Mouse (Mus musculus): ENCODE results near the gene Cish.
"Not testable (repeated sequence)": the region's sequence is repeated elsewhere in the genome, so short reads cannot be mapped to it uniquely, and the experiment has no call there.

Gene Cish

DNA sequence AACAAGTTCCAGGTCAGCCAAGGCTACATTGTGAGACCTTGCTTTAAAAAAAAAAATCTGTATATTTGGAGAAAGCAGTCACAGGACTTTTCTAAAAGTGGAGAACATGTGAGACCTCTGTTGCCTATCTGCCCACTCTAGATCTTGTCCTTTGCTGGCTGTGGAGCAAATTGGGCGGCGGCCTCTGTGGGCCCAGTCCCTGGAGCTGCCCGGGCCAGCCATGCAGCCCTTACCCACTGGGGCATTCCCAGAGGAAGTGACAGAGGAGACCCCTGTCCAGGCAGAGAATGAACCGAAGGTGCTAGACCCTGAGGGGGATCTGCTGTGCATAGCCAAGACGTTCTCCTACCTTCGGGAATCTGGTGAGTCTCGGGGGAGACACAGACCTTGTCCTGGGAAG, 4.0 kb downstream of the Cish start:
- no peak for DNase-seq

DNA sequence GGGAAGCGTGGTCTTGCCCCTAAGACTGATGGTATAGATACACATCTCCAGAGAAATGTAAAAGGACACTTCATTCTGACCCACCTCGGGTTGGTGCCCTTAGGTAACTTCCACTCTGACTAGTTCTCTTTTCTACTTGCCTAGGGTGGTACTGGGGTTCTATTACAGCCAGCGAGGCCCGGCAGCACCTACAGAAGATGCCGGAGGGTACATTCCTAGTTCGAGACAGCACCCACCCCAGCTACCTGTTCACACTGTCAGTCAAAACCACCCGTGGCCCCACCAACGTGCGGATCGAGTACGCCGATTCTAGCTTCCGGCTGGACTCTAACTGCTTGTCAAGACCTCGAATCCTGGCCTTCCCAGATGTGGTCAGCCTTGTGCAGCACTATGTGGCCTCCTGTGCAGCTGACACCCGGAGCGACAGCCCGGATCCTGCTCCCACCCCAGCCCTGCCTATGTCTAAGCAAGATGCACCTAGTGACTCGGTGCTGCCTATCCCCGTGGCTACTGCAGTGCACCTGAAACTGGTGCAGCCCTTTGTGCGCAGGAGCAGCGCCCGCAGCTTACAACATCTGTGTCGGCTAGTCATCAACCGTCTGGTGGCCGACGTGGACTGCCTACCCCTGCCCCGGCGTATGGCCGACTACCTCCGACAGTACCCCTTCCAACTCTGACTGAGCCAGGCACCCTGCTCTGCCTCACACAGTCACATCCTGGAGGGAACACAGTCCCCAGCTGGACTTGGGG, 4.6 kb downstream of the Cish start:
- DNase-seq = no peak

DNA sequence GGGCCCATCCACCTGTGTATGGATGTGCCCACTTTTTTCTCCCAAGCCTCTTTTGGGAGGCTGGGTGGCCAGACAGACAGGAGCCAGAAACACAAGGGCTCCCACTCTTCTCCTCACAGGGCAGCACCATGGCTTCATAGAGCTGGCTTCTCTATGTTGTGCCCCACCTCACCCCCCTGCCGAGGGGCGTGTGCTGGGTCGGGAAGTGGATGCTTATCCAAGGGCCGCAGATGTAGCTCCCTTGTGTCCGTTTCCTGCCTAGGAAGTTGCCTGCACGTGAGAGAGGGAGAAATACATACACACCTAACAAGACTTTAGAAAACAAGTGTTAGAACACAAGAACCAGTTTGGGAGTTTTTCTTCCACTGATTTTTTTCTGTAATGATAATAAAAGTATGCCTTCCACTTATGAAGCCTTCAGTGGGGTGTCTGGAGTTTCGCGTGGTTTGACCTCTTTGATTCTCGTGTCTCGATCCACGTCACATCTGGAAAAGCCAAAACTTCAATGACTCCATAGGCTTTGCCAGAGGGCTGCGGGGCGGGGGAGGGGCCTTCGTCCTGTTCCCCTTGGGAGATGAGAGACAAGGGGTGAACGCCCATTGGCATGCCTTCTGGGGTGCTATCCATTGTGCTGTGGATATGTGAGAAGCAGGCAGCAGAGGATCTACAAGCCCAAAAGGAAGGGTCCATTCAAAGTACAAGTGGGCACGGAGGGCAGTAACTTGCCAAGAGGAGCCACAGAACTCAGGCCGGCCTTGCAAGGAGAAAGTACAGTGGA, 5.9 kb downstream of the Cish start:
- no peak for DNase-seq

DNA sequence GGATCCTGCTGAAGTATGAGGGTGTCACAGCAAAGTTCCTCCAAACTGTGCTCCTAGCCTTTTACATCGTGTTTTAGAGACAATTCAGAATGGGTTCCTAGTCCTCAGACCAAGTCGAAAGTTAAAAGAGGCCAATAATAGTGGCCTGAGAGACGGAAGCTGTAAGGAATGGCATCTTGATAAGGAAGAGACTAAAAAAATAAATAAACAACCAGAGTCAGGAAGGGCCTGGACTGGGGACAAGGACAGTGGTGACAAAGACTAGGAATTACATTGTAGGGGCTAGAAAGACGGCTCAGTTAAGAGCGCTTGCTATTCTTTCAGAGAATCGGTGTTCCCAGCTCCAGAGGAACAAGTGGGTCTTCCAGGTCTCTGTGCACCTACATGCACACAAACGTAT, 6.8 kb downstream of the Cish start:
- DNase-seq = no peak

DNA sequence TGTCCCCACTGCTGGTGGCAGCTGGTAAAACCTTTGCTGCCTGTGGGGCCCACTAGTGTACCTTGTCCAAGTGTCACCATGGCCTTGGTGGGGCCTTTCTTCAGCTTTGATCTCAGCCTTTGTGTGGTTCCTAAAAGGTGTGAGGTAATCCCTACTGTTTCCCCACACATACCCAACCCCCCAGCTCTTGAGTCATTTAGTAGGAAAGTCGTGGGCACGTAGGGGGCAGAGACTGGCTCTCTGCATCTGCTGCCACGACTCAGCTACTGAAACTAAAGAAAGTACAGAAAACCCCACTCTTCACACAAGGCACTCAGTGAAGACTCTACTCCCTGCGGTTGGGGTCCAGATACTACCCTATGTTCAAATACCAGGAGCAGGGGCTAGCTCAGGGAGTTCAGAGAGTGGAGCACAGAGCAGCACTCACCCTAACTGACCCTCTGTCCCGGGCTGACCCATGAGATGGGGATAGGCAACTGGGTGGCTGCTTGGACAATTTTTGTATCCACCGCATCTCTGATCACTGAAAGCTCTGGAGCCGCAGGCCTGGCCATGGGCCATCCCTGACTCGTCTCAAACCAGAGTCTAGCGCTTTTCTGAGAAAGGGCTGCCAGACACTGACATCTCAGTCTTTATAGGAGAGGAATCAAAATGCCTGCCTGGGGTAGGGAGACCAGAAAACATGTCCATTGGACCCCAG, 7.4 kb downstream of the Cish start:
- DNase-seq = no peak

DNA sequence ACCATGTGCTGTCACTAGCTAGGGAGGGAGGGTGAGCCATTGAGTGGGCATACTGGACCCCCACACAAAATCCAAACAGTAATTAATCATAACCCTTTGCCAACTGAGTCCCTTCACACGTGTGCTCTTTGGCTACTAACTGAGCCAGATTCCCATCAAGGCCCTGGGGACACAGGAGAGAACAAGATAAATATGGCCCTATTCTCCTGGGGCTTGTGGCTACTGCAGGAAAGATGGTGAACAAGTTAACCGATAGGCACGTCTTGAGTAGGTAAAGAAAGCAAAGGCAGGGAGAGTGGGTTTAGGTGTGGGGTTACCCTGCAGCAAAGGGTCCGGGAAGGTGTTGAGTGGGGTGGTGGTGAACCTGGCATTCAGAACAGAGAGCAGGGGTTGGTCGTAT, 8.1 kb downstream of the Cish start:
- DNase-seq = no peak

DNA sequence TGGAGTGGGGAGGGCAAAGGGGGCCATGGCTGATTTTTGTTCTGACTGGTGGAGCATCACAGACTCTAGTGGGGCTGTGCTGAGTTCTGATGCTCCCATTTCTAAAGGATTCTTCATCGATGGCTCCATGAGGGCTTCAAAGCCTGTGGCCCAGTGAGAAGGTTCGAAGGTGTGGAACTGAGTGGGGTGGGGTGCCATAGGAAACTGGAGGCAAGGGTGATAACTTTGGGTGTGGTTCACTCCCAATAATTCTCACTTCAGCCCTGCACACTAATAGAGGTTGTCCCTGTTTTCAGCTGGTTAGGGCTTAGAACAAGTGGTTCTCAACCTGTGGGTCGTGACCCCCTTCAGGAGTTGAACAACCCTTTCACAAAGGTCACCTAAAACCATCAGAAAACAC, 8.6 kb downstream of the Cish start:
- no peak for DNase-seq

DNA sequence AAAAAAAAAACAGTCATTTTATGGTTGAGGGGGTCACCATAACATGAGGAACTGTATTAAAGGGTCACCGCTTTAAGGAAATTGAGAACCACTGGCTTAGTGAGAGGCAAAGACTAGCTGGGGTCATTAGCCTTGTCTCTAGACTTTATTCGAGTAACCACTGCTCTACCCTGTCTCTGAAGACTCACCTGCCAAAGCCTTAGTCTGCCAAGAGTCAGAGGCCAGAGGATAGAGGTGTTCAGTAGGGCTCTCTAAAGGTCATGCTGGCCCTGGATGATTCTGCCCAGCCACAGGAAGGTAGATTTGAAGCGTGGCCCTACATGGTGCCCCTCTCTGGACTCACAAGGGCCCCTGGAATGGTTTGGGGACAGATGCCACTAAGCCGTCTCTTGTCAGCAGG, 9.2 kb downstream of the Cish start:
- no peak for DNase-seq

DNA sequence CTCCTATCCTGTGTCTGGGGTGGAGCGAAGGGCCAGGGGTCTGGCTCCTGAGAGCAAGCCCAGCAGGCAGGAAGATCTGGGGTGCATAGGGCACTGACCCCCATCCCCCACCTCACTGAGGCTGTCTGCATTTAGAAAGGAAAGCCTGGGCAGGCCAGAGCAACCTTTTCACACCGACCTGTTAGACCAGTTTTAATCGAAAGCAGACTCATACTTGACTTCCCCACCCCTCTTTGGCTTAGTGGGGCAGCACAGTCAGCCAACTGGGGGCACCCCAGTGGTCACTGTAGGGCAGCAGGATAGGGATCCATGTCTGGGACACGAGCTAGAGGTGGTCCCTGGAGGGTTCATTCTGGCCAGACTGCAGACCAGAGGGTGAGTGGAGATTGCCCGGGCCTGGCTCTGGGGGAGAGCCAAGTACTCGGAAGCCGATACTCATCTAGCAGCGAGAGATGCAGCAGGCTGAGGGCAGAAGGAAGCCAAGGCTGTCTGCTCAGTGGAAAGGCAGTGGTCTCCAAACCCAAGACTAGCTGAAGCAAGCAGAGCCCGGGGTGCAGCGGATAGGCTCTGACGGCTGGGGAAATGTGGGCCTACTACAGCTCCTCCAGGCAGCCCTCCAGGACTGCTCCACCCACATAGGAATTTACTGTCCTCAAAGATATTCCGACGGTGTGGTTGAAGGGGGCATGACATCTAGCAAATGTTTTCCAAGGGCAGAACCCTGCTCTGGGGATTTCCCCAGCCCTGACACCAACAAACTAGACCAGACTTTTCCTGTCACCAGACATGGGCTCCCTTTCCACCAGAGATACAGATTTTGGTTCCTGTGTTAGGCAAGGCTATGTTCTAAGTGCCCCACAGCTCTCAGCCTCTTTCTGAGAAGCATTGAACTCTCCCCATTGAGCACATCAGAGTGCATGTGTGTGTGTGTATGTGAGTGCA, 10.0 kb downstream of the Cish start:
- no peak for DNase-seq

DNA sequence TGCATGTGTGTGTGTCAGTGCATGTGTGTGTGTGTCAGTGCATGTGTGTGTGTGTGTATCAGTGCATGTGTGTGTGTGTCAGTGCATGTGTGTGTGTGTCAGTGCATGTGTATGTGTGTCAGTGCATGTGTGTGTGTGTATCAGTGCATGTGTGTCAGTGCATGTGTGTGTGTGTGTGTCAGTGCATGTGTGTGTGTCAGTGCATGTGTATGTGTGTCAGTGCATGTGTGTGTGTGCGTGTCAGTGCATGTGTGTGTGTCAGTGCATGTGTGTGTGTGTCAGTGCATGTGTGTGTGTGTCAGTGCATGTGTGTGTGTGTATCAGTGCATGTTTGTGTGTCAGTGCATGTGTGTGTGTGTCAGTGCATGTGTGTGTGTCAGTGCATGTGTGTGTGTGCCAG, 10.8 kb downstream of the Cish start:
- DNase-seq = not testable (repeated sequence)

DNA sequence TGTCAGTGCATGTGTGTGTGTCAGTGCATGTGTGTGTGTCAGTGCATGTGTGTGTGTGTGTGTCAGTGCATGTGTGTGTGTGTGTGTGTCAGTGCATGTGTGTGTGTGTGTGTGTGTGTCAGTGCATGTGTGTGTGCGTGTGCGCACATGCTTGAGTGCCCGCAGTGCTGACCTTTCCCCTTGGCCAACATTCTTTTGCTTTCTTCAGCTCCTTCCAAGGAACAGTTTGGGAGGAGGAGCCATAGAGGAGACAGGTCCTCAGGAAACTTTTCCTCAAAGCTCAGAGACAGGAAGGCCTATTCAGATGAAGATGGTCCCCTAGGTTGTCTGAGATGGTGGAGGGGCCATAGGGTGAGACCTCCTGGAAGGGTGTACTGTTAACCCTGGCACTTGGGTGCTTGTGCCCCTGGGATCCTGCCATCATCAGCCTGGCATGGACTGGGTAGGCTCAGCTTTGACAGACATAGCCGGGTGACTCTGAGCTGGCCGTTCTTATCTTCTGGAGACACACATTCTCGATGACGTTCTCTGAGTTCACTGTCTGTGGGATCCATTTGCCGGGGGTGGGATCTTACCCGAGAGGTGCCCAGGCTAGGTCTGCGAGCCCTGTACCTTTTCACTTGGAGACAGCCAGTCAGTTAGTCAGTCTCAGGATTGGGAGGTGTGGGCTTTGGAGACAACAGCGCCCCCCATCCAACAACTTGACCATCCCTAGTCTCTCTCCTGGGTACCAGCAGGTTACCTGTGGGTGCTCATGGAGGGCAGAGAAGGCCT, 11.5 kb downstream of the Cish start:
- no peak for DNase-seq

DNA sequence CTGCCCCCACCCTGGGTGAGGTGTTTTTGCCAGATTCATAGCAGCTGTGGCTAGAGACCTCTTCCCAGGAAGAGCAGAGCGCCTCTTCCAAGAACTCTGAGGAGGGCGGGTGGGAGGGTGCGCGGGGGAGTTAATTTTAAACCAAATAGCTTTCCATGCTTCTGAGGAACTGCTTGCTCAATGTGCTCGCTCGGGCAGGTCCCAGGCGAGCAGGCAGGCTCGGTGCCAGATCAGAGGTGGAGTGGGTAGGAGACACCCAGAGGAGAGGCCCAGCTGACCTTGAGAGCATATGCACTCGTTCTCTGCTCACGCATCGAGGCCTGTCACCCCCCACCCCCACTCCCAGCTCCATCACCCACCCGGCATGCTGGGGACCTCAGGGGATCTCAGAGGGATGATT, 12.1 kb downstream of the Cish start:
- no peak for DNase-seq

DNA sequence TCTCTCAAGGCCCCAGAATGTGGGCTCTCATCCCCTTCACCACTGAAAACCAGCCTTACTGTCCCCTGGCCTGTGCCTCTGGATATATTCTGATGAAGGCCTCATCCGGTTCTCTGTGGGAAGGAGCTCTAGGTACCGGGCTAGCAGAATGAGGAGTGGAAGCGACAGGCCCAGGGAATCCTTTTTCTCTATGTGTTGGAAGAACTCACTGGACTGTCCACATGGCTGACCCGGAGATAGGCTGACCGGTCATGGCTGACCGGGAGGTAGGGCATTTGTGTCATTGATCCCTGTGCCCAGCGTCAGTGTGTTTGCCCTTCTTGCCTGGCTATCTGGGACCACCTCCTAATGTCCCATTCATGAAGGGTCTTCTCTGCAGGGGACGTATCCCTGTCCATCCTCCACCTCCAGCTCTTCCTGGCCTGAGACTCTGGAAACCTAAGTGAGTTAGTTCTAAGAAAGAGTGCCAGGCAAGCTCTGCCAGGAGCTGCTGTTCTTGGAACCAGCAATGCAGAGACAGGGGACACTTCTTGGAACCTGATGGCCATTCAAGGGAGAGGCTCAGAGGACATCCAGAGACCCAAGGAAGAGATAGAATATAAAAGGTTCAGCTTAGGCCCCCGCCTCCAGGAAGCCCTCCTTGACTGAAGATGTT, 12.6 kb downstream of the Cish start:
- no peak for DNase-seq

DNA sequence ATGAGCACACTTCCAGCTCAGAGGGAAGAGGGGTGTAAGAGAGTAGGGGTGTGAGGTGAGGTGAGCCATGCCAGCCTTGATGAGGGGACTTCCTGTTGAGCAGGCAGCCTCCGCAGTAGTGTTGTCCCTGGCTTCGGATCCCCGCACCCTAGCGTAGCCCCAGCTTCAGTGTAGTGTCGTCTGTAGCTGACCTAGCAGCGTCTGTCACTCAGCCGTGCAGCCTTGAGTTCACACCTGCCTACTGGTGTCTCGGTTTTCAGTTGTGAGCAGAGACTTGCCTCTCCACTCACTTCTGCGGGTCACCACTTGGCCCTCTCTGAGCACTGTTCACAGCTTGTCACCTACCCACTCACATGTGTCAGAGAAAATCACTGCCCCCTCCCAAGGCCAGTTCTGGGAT, 13.3 kb downstream of the Cish start:
- DNase-seq = no peak

DNA sequence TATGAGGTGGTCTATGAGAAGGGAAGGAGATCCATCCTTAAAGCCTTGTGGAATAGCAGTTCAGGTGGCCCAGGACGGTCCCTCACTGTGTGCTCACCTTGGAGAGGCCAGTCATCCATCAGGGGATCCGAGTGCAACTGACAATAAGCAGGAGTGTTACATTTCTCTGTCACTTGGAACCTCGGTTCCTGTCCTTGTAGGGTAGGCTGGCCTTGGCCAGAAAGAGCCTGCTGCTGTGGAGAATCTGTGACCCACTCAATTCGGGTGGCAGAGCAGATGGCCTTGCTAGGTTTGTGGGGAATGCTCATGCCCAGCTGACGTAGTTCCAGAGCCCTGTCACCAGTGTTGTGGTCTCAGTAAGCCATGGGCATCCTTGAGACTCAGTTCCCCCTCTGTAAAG, 13.8 kb downstream of the Cish start:
- no peak for DNase-seq

DNA sequence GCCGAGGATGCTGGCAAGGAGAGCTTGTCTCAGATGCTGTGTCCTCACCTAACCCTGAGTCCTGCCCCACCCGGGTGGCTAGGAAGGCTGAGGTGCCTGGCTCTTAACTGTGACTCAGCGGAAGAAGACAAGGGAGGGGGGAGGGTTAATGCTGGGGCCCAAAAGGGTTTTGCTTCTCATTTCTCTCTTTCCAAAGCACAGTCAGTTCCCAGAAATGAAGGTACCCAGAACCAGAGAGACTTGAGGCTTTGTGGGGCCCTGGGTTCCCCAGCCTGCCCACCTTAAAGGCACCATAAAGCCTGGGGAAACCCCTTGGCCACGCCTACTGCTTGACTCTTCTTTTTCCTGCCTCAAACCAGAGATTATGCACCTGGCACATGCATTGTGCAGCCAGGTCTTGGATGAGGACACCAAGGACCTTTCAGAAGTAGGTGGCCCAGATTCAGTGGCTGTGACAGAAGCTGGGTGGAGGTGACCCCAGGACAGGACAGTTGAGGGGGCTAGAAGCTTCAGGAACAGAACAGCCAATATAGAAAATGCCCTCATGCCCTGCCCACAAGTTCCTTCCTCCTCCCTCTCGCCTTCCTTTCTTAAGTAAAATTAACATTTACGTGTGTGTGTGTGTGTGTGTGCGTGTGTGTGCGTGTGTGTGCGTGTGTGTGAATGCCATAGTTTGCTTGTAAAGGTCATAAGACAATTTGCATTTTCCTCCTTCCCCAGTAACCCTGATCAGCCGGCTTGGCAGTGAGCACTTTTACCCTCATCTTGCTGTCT, 17.2 kb downstream of the Cish start:
- DNase-seq = peak; percentile 26 to 61

DNA sequence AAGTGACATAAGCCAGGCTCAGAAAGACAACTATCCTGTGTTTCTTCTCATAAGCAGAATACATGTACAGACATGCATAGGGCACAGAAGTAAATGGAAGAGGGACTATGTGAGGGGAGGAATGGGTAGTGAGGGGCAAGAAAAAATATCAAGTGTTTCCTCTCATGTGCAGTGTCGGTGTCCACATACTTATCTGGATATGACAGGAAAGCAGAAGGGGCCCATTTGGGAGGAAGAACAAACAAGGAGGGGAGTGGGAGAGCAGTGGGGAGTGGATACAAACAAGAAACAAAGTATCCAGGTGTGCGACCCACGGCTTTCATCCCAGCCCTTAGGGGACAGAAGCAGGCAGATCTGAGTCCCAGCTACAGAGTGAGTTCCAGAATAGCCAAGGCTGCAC, 18.1 kb downstream of the Cish start:
- DNase-seq = no peak

DNA sequence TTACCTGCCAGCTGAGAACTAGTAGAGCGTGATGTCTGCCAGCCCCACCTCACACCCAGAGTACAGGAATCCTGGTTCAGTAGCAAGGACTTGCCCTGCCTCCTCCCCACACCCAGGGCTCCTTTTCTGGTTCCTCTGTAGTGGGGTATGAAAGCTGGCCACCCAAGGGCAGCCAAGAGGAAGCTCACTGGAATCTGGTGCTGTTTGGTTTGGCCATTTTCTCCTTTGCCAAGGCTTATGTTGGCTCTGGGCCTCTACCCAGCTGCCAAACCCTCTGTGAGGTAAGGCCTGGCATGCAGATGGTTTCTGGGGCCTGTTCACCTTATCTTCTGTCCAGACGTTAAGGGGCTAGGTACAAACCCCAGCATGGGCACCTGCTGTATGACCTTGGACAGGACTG, 20.0 kb downstream of the Cish start:
- DNase-seq = no peak

DNA sequence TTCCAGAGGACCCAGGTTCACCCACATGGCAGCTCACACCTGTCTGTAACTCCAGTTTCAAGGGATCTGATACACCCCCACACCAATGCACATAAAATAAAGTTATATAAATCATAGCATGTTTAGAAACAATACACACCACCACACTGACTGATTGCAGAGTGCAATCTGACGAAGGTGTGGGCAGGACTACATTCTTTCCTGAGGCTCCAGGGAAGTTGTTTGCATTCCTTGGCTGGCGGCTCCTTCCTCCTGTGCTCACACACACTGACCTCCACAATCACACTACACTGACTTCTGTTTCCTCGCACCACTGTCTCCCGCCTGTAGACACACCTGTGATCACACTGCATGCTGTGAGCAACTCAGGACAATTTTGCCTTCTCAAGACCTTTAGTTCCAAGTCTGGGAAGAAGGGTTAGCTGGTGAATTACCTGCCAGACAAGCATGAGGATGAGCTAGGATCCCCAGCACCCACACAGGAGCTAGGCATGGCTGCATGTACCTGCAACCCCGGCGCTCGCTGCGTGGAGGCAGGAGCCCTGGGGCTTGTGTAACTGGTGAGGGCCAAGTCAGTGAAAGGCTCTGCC, 26.7 kb downstream of the Cish start:
- DNase-seq = no peak

DNA sequence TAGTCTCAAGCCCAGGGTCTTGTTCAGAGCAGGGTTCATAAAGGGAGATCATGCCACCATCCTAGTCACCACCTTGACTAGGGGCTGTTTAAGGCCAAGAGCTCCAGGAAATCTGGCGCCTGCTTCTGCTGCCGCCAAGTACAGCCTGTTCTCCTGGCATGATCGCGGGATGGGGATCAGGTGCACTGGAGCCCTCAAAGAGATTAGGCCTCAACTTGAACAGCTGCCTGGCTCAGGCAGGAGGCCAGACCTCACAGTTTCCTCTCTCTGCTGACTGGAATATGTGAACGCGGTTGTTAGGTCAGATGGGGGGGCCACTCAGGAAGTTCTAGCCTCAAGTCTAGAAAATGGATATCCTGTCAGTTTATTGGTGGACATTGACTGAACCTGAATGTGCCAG, 27.7 kb downstream of the Cish start:
- peak; percentile 18 to 31 for DNase-seq
